Mouse (Mus musculus) heart, postnatal 0 days (tissue): ENCODE results near the gene Mex3a.

Experiments
- CTCF ChIP-seq: IDR thresholded peaks from 2 replicates; pipeline ENCODE4 v1.5.1; 2016; ENCODE audit warnings: antibody characterized with exemption, control low read depth, low read depth
- EP300 ChIP-seq: IDR thresholded peaks from 2 replicates; pipeline ENCODE4 v1.6.1; 2016; ENCODE audit warnings: antibody characterized with exemption, low read depth

GRCm38 (mm10) chr3:88542486-88542885, 10.3 kb downstream of the Mex3a start:
- TF ChIP-seq EP300 = no peak
- no peak for TF ChIP-seq CTCF
